Mouse (Mus musculus): ENCODE measurements around the gene Acsl3. TPM values are rescaled to one million over a fixed set of nuclear protein-coding genes. Genes with fewer than 3 reads are reported as not detected.

The Acsl3 gene
- polyA plus RNA-seq, 1 experiment from 2014 or later = 78.8 TPM

GRCm38 (mm10) chr1:78688149-78688548 is 30.5 kb downstream of the Acsl3 start:
- ATAC-seq (ENCODE audit: insufficient number of reproducible peaks, insufficient read depth, low FRiP score, low TSS enrichment, low read depth) = no peak
- Histone ChIP-seq H3K4me3 (replicated peaks) (no peak overlapping the region), H3K4me2 (no peak overlapping the region), H3K9ac (replicated peaks) (no peak overlapping the region), H3K9me3 (no peaks in the 10 kb centered on the region), H3K36me3 (peaks cover 41% of the 10 kb centered on the region), H3K4me1 (replicated peaks) (no peaks in the 10 kb centered on the region), H3K27me3 (no peaks in the 10 kb centered on the region), H3K27ac (no peak overlapping the region)
- 89% methylated on average over 7 of the region's 7 CpGs for whole genome bisulfite sequencing

- no peak for ATAC-seq (ENCODE audit: insufficient number of reproducible peaks, insufficient read depth, low FRiP score, low TSS enrichment, low read depth)
- Histone ChIP-seq H3K4me3 (replicated peaks) (no peak overlapping the region), H3K4me1 (replicated peaks) (no peaks in the 10 kb centered on the region), H3K36me3 (peaks cover 81% of the 10 kb centered on the region), H3K27ac (no peak overlapping the region), H3K4me2 (no peak overlapping the region), H3K9me3 (no peaks in the 10 kb centered on the region), H3K27me3 (no peaks in the 10 kb centered on the region), H3K9ac (replicated peaks) (no peak overlapping the region)
- WGBS = 94% methylated on average over 9 of the region's 9 CpGs
Observed at GRCm38 (mm10) chr1:78694503-78695258, 37.1 kb downstream of the Acsl3 start.

GRCm38 (mm10) chr1:78696305-78696704 is 38.7 kb downstream of the Acsl3 start:
- ATAC-seq (ENCODE audit: insufficient number of reproducible peaks, insufficient read depth, low FRiP score, low TSS enrichment, low read depth) = no peak
- Histone ChIP-seq H3K36me3 (peaks cover 81% of the 10 kb centered on the region), H3K27me3 (no peaks in the 10 kb centered on the region), H3K4me2 (no peak overlapping the region), H3K4me1 (replicated peaks) (no peaks in the 10 kb centered on the region), H3K4me3 (replicated peaks) (no peak overlapping the region), H3K9ac (replicated peaks) (no peak overlapping the region), H3K9me3 (no peaks in the 10 kb centered on the region), H3K27ac (no peak overlapping the region)
- WGBS = 94% methylated on average over 2 of the region's 2 CpGs

- Histone ChIP-seq H3K4me2 (no peak overlapping the region), H3K4me1 (replicated peaks) (no peaks in the 10 kb centered on the region), H3K36me3 (peaks cover 83% of the 10 kb centered on the region), H3K9ac (replicated peaks) (no peak overlapping the region), H3K4me3 (replicated peaks) (no peak overlapping the region), H3K27ac (no peak overlapping the region), H3K9me3 (no peaks in the 10 kb centered on the region), H3K27me3 (no peaks in the 10 kb centered on the region)
- no peak for ATAC-seq (ENCODE audit: insufficient number of reproducible peaks, insufficient read depth, low FRiP score, low TSS enrichment, low read depth)
- WGBS = 90% methylated on average over 5 of the region's 5 CpGs
Observed at GRCm38 (mm10) chr1:78696903-78697302, 39.3 kb downstream of the Acsl3 start.

- no peaks in the 10 kb centered on the region for H3K9me3 ChIP-seq
- WGBS = 85% methylated on average over 6 of the region's 6 CpGs
- no peaks in the 10 kb centered on the region for H3K4me1 ChIP-seq (replicated peaks)
- no peak overlapping the region for H3K27ac ChIP-seq
- no peaks in the 10 kb centered on the region for H3K27me3 ChIP-seq
- H3K4me2 ChIP-seq = no peak overlapping the region
- H3K36me3 ChIP-seq = peaks cover 83% of the 10 kb centered on the region
- H3K4me3 ChIP-seq (replicated peaks) = no peak overlapping the region
- no peak overlapping the region for H3K9ac ChIP-seq (replicated peaks)
- no peak for ATAC-seq (ENCODE audit: insufficient number of reproducible peaks, insufficient read depth, low FRiP score, low TSS enrichment, low read depth)
Observed at GRCm38 (mm10) chr1:78698138-78698537, 40.5 kb downstream of the Acsl3 start.

- H3K9ac ChIP-seq (replicated peaks) = no peak overlapping the region
- H3K9me3 ChIP-seq = no peaks in the 10 kb centered on the region
- WGBS = 93% methylated on average over 3 of the region's 3 CpGs
- H3K4me1 ChIP-seq (replicated peaks) = no peaks in the 10 kb centered on the region
- no peak overlapping the region for H3K4me3 ChIP-seq (replicated peaks)
- ATAC-seq (ENCODE audit: insufficient number of reproducible peaks, insufficient read depth, low FRiP score, low TSS enrichment, low read depth) = no peak
- no peak overlapping the region for H3K4me2 ChIP-seq
- H3K27me3 ChIP-seq = no peaks in the 10 kb centered on the region
- H3K27ac ChIP-seq = no peak overlapping the region
- H3K36me3 ChIP-seq = peaks cover 88% of the 10 kb centered on the region
Observed at GRCm38 (mm10) chr1:78701740-78702139, 44.1 kb downstream of the Acsl3 start.

- H3K36me3 ChIP-seq = peaks cover 84% of the 10 kb centered on the region
- no peak overlapping the region for H3K4me2 ChIP-seq
- H3K9ac ChIP-seq (replicated peaks) = no peak overlapping the region
- H3K27me3 ChIP-seq = no peaks in the 10 kb centered on the region
- no peak overlapping the region for H3K27ac ChIP-seq
- WGBS = 67% methylated on average over 14 of the region's 14 CpGs
- no peak for ATAC-seq (ENCODE audit: insufficient number of reproducible peaks, insufficient read depth, low FRiP score, low TSS enrichment, low read depth)
- no peak overlapping the region for H3K4me3 ChIP-seq (replicated peaks)
- no peaks in the 10 kb centered on the region for H3K9me3 ChIP-seq
- no peaks in the 10 kb centered on the region for H3K4me1 ChIP-seq (replicated peaks)
Observed at GRCm38 (mm10) chr1:78702282-78702963, 44.8 kb downstream of the Acsl3 start.

GRCm38 (mm10) chr1:78702964-78703285 is 45.3 kb downstream of the Acsl3 start:
- no peak for ATAC-seq (ENCODE audit: insufficient number of reproducible peaks, insufficient read depth, low FRiP score, low TSS enrichment, low read depth)
- Histone ChIP-seq H3K36me3 (peaks cover 83% of the 10 kb centered on the region), H3K27me3 (no peaks in the 10 kb centered on the region), H3K4me1 (replicated peaks) (no peaks in the 10 kb centered on the region), H3K9ac (replicated peaks) (no peak overlapping the region), H3K9me3 (no peaks in the 10 kb centered on the region), H3K4me2 (no peak overlapping the region), H3K27ac (no peak overlapping the region), H3K4me3 (replicated peaks) (no peak overlapping the region)
- WGBS = 87% methylated on average over 2 of the region's 2 CpGs

- WGBS = 91% methylated on average over 10 of the region's 10 CpGs
- no peak for ATAC-seq (ENCODE audit: insufficient number of reproducible peaks, insufficient read depth, low FRiP score, low TSS enrichment, low read depth)
- H3K4me2 ChIP-seq = no peak overlapping the region
- H3K27me3 ChIP-seq = no peaks in the 10 kb centered on the region
- no peak overlapping the region for H3K9ac ChIP-seq (replicated peaks)
- no peaks in the 10 kb centered on the region for H3K4me1 ChIP-seq (replicated peaks)
- H3K9me3 ChIP-seq = no peaks in the 10 kb centered on the region
- H3K4me3 ChIP-seq (replicated peaks) = no peak overlapping the region
- peaks cover 59% of the 10 kb centered on the region for H3K36me3 ChIP-seq
- H3K27ac ChIP-seq = no peak overlapping the region
Observed at GRCm38 (mm10) chr1:78706338-78706737, 48.7 kb downstream of the Acsl3 start.

GRCm38 (mm10) chr1:78707280-78707679 is 49.7 kb downstream of the Acsl3 start:
- no peaks in the 10 kb centered on the region for H3K27me3 ChIP-seq
- WGBS = 72% methylated on average over 4 of the region's 4 CpGs

GRCm38 (mm10) chr1:78710026-78710425 is 52.4 kb downstream of the Acsl3 start:
- Histone ChIP-seq H3K36me3 (peaks cover 22% of the 10 kb centered on the region), H3K4me1 (replicated peaks) (no peaks in the 10 kb centered on the region), H3K27me3 (no peaks in the 10 kb centered on the region), H3K9me3 (no peaks in the 10 kb centered on the region), H3K27ac (no peak overlapping the region), H3K4me2 (no peak overlapping the region), H3K9ac (replicated peaks) (no peak overlapping the region), H3K4me3 (replicated peaks) (no peak overlapping the region)
- no peak for ATAC-seq (ENCODE audit: insufficient number of reproducible peaks, insufficient read depth, low FRiP score, low TSS enrichment, low read depth)

More at GRCm38 (mm10) chr1:78707280-78707679, 49.7 kb downstream of the Acsl3 start:
- no peaks in the 10 kb centered on the region for H3K9me3 ChIP-seq
- no peak overlapping the region for H3K27ac ChIP-seq
- no peak for ATAC-seq (ENCODE audit: insufficient number of reproducible peaks, insufficient read depth, low FRiP score, low TSS enrichment, low read depth)
- H3K4me1 ChIP-seq (replicated peaks) = no peaks in the 10 kb centered on the region
- H3K9ac ChIP-seq (replicated peaks) = no peak overlapping the region
- H3K36me3 ChIP-seq = peaks cover 50% of the 10 kb centered on the region
- H3K4me3 ChIP-seq (replicated peaks) = no peak overlapping the region
- no peak overlapping the region for H3K4me2 ChIP-seq

All from limb, embryonic 12.5 days (tissue).